Mouse (Mus musculus): Measurements from ENCODE around the gene Lats2.
A peak's percentile ranks its signal among the peaks of the same experiment; 100 is the strongest.

Gene Lats2

DNA sequence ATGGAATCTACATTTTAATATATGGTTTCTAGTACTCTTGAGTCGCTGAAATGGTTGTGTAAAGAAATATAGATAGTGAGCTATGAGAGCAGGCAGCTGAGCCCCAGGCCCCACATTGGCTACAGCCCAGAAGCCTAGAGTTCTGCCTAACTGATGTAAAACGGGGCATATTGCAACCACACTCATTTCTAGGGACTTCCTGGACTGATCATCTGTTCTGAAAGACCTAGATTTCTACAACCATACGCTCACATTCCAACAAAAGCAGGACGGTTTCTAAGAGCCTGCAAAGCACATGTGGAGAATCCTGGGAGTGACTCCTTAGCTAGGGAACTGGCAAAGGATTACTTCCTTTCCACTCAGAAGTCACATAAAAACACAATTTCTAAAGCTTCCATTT is 22.0 kb downstream of the Lats2 start:
- no peak for DNase-seq

DNA sequence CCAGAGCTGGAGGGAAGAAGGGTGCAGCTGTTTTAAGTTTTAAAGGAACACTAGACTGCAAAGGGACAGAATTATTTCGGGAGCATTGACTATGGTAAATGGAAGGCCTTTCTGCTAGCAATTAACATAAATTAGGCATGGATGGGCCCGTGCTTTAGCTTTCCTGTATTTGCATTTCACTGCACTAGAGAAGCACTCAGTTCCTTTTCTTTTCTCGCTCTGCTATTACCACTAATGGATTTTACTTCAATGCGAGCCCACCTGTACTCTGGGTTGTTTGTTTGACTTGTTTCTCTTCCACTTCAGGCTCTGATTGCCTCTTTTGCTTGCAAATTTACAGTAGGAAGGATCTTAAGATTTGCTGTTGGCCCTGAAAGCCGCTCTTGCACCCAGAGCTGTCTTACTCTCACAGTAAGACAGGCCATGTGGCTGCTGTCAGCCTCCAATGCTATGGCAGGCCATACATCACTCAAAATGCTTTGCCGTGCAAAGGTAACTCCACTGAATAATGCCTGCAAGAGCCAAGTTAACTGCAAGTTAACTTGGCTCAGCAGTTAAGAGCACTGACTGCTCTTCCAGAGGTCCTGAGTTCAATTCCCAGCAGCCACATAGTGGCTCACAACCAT is 25.4 kb downstream of the Lats2 start:
- DNase-seq = no peak

DNA sequence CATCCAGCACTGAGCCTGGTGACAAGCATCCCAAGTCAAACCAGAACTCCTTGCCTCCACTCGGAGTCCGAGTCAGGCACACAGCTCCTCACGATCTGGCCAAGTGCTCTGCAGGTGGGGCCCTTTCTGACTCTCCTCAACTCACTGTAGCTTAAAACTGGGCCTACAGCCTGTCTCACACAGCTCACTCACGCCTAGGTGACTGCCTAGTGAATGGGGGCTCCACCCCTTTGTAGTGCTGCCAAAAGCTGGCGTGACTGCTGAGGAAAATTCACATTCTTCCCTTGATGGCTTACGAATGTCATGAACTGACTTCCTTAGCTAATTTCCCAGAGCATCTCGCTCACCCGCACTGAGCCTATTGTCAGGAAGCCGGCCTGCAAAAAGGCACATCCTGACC is 27.7 kb downstream of the Lats2 start:
- no peak for DNase-seq

GRCm38 (mm10) chr14:57729975-57730499 is 28.2 kb downstream of the Lats2 start:
- no peak for DNase-seq

GRCm38 (mm10) chr14:57729364-57729763 is 28.8 kb downstream of the Lats2 start:
- DNase-seq = no peak

- no peak for DNase-seq
Measured at GRCm38 (mm10) chr14:57726172-57726571, 32.0 kb downstream of the Lats2 start.

DNA sequence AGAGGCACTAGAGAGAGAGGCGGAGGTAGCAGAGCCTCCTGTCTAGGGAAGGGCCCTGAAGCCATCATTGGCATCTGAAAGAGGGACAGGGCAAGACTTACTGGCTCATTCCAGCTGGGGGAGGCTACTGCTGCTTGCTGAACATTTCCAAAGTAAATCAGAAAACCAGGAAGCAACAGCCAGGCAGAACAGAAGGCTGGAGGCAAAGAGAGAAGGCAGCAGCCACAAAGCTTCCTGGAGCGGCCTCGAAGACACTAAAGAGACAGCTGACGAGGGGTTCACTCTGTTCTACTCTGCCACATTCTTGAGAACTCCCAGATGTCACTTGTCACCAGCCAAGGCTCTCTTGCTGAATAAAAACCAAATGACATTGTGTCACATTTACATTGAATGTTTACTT is 33.7 kb downstream of the Lats2 start:
- no peak for DNase-seq

DNA sequence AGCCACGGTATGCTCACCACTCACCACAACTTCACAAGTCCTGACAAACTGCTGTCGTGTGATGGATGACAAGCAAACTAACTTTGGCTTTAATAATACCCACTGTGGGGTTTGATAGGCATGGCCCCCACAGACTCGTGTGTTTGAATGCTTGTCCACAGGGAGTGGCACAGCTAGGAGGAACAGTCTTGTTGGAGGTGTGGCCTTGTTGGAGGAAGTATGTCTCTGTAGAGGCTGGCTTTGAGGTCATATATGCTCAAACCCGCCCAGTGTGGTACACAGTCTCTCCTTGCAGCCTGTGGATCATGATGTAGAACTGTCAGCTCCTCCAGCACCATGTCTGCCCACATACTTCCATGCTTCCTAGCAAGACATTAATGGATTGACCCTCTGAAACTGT is 39.9 kb downstream of the Lats2 start:
- no peak for DNase-seq

GRCm38 (mm10) chr14:57716601-57717245 is 41.5 kb downstream of the Lats2 start:
- DNase-seq = peak; percentile 41 to 45

DNA sequence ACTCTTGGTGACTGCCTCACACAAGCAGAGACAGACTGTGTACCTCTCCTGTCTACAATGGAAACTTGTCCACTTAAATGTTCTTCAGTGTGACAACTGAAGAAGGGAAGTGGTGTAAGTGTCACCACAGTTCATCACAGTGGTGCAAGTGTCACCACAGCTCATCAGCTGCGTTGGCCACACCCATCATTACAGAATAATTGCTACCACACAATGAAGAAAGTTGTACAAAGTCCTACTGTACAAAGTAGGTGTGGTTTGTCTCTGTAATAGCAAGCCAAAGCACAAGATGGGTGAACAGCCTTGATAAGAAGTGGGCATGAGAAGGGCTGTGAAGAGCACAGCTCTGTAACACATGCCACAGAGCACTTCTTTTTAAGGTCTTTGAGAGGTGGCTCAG is 45.3 kb downstream of the Lats2 start:
- no peak for DNase-seq

DNA sequence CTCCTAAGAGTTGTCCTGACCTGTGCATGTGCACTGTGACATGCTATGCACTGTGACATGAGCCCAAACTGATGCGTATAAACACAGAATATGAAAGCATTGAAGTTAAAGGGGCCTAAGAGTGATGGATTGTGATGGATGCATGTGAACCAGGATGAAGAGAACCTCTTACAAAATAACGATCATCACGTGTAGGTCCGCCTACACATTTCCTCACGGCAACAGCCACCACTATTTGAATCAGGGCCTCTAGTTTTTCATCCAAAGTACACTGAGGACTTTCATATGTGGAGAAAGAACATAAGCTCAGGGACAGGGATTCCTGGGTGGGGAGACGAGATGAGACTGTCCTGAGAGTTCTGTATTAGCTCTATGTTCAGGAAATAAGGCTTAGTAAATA is 47.1 kb downstream of the Lats2 start:
- no peak for DNase-seq

GRCm38 (mm10) chr14:57709171-57709570 is 49.0 kb downstream of the Lats2 start:
- no peak for DNase-seq

DNA sequence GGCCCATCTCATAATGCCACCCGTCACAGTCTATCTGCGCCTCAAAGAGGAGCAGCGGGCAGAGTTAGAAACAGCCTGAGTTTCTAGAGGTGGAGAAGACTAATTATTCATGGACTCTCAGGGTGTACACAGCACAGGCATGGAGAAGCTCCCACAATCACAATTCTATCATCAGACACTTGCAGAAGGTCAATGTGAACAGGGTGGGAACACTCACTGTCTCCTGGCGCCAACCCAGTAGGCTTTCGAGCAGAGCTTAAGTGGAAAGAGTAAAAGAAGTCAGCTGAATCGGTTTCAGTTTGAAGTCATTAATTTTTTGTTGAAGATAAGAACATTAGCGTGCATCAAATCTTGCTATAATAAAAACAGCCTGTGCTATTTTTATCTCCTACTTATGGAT is 49.6 kb downstream of the Lats2 start:
- DNase-seq = no peak

- peak in 1 of 2 experiments; percentile 35 for DNase-seq
Measured at GRCm38 (mm10) chr14:57707100-57707893, 50.9 kb downstream of the Lats2 start.

- DNase-seq = no peak
Measured at GRCm38 (mm10) chr14:57706760-57707099, 51.5 kb downstream of the Lats2 start.

- DNase-seq = no peak
Measured at GRCm38 (mm10) chr14:57705759-57706158, 52.4 kb downstream of the Lats2 start.

GRCm38 (mm10) chr14:57705075-57705474 is 53.1 kb downstream of the Lats2 start:
- no peak for DNase-seq

DNA sequence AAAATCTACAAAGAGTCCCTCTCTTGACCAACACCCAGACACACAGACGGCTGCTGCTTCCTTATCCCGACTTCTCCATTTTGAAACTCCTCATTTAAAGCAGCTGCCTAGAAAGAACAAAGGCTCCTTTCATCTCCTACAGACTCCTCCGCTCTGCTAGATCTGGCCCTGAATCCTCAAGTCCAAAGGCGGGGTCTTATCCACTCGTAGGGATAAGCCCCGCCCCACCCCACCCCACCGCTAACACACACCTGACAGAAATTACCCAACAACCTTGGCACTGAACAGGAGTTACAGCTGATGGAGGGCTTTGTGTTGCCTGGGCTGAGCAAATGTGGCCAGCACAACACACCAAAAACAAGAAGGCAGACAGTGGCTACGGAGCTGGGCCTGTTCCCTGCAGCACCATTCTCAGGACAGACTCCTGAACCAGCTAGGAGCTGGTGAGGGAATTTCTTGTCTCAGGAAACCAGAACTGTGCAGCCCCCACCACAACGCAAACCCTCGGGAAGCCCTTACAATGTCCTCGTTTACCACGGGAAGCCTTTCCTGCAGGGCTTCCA is 56.2 kb downstream of the Lats2 start:
- DNase-seq = no peak

DNA sequence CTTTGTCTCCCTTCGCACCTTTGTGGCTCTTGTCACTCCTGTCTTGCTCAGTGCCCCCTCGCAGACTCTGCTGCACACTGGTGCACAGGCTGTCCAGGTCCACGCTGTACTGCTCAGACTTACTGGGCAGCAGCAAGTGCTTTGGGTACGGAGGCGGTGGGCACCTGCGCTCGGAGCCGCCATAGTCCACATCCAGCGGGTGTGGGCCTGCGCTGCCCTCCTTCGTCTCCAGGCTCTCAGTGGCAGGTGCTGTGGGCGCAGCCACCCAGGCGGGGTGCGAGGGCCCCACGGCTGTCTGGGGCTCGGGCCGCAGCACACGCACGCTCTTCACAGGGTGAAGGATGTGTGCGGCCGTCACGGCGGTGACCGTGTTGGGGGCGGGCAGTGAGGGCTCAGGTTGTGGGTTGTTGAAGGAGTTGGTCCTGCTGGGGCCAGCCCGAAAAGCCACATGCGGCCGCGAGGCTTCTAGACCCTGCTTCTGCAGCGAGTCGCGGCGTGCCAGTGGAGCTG is 58.7 kb downstream of the Lats2 start:
- DNase-seq = no peak

GRCm38 (mm10) chr14:57699016-57699415 is 59.2 kb downstream of the Lats2 start:
- no peak for DNase-seq

DNA sequence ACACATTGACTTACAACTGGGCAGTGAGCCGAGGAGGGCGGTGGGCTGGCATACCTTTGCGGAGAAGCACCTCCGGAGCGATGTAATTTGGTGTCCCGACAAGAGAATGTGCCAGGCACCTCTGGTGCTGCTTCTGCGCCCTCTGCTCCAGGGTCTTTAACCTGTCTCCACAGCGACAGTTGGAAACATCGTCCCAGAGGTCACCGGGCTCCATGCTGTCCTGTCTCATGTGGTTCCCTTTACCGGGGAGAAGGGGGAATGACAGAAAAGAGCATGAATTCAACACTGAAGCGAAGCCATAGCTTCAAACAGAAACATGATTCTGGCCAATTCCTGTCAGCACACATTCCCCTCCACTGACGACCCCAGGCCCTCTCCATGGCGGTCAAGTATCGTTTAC is 62.1 kb downstream of the Lats2 start:
- no peak for DNase-seq

DNA sequence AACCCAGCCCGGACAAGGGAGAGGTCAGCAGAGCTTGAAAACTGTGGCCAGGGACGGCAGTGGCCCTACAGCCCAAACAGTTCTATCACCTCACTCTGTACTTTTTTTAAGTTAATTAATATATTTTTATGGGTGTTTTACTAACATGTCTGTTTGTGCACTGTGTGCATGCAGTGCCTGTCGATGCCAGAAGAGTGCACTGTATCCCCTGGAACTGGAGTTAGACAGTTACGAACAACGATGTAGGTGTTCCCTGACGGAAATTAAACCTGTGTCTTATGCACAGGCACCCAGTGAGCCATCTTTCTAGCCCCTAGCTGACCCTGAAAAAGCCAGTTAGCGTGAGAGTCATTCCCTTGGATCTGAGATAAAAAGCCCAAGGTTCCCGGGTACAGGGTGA is 62.6 kb downstream of the Lats2 start:
- DNase-seq = no peak

DNA sequence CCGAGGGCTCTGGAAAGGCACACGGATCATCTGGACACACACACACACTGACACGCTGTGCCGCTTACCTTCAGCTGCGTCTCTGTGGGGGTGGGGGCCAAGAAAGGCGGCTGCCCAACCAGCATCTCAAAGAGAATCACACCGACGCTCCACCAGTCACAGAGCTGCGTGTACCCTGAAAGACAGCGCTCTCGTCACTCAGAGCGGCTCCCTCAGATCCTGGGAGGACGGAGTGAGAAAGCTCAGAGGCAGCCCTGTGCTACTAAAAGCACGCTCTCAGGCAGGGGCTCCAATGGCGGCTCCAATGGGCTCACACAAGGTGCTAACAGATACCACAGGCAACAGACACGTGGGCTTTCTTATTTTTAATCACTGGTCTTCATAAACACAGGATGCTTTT is 63.9 kb downstream of the Lats2 start:
- DNase-seq = no peak
